In genomic region chr9:118801910-118802287, GRCm38 (mm10) we compare ENCODE assay signal across 18 mouse cellular contexts.
DNase-seq lines count a peak whose midpoint lies in the region; ATAC-seq and TF ChIP-seq lines count a peak whose summit lies in the region.
"Had no signal": no experiment of that assay in that cellular context is flagged by ENCODE, and none has a peak within 500 bp of the region (broad histone marks: within the 10 kb centered on the region; RNA-seq: fewer than 3 reads in every experiment).

No protein-coding gene starts in this region.

- no peak overlapping the region for H3K4me2 ChIP-seq in embryonic facial prominence, embryonic 13.5 days
- H3K4me2 ChIP-seq in kidney, embryonic 16.5 days (replicated peaks; ENCODE audit: low read depth, low read length): no peak overlapping the region
- H3K4me2 ChIP-seq in stomach, embryonic 15.5 days: no peak overlapping the region
- H3K4me2 ChIP-seq in stomach, postnatal 0 days (replicated peaks; ENCODE audit: low read depth): no peak overlapping the region
- H3K4me2 ChIP-seq: forebrain, embryonic 15.5 days; limb, embryonic 15.5 days; neural tube, embryonic 13.5 days had no signal

- no peak overlapping the region for H3K4me3 ChIP-seq in embryonic facial prominence, embryonic 13.5 days
- no peak overlapping the region for H3K4me3 ChIP-seq in embryonic facial prominence, embryonic 10.5 days
- H3K4me3 ChIP-seq in kidney, embryonic 16.5 days (ENCODE audit: low read length): no peak overlapping the region
- H3K4me3 ChIP-seq in stomach, embryonic 15.5 days (replicated peaks): no peak overlapping the region
- H3K4me3 ChIP-seq in stomach, postnatal 0 days (ENCODE audit: low read depth, low read length): no peak overlapping the region
- no peak overlapping the region for H3K4me3 ChIP-seq in small intestine, adult 2 months (ENCODE audit: low read depth, low read length)
- H3K4me3 ChIP-seq: forebrain, embryonic 15.5 days; limb, embryonic 15.5 days; megakaryocyte, embryonic 14.5 days; neural tube, embryonic 13.5 days had no signal

- no peak for TF ChIP-seq CTCF in stomach, postnatal 0 days (IDR thresholded peaks at IDR 0.05; ENCODE audit: low read depth)
- TF ChIP-seq CTCF in small intestine, adult 2 months (IDR thresholded peaks at IDR 0.05; ENCODE audit: extremely low read depth, insufficient read length, insufficient replicate concordance, low read depth, low read length): no peak

- no peak for TF ChIP-seq POLR2A in small intestine, adult 2 months (IDR thresholded peaks at IDR 0.05; ENCODE audit: low read depth, low read length)

- DNase-seq in embryonic facial prominence, embryonic 10.5 days (ENCODE audit: low spot score): no peak
- DNase-seq in kidney, adult 11 months: no peak
- DNase-seq in stomach, postnatal 0 days (ENCODE audit: low spot score): no peak
- DNase-seq in cerebellum, adult 18-20 months: no peak
- DNase-seq: cerebellum, adult 8-10 months; gastrocnemius, postnatal 36 days; liver, postnatal 0 days; spleen, adult 18-20 months; thymus, postnatal 14 days had no signal

- H3K4me1 ChIP-seq in embryonic facial prominence, embryonic 13.5 days: peaks cover 25% of the 10 kb centered on the region
- H3K4me1 ChIP-seq in embryonic facial prominence, embryonic 10.5 days: peaks cover 8% of the 10 kb centered on the region
- peaks cover 25% of the 10 kb centered on the region for H3K4me1 ChIP-seq in kidney, embryonic 16.5 days (ENCODE audit: insufficient read depth, low read length)
- peaks cover 12% of the 10 kb centered on the region; the same call in 1 of the 2 replicates for H3K4me1 ChIP-seq in stomach, embryonic 15.5 days
- no peaks in the 10 kb centered on the region for H3K4me1 ChIP-seq in stomach, postnatal 0 days (replicated peaks; ENCODE audit: control insufficient read depth, insufficient read depth)
- H3K4me1 ChIP-seq in small intestine, adult 2 months (ENCODE audit: control insufficient read depth, insufficient read depth, insufficient read length, low read length): peaks cover 8% of the 10 kb centered on the region; the same call in 1 of the 2 replicates
- H3K4me1 ChIP-seq: megakaryocyte, embryonic 14.5 days had no signal

- no peak overlapping the region for H3K9ac ChIP-seq in embryonic facial prominence, embryonic 13.5 days
- H3K9ac ChIP-seq in kidney, embryonic 16.5 days (replicated peaks; ENCODE audit: low read length): no peak overlapping the region
- no peak overlapping the region for H3K9ac ChIP-seq in stomach, embryonic 15.5 days
- H3K9ac ChIP-seq in stomach, postnatal 0 days (ENCODE audit: low read length): no peak overlapping the region
- H3K9ac ChIP-seq: forebrain, embryonic 15.5 days; limb, embryonic 15.5 days; liver, postnatal 0 days; neural tube, embryonic 13.5 days had no signal

- H3K27me3 ChIP-seq in embryonic facial prominence, embryonic 13.5 days: no peaks in the 10 kb centered on the region
- H3K27me3 ChIP-seq in embryonic facial prominence, embryonic 10.5 days (replicated peaks; ENCODE audit: low read depth, poor library complexity, severe bottlenecking): no peaks in the 10 kb centered on the region
- no peaks in the 10 kb centered on the region for H3K27me3 ChIP-seq in kidney, embryonic 16.5 days (ENCODE audit: insufficient read depth, low read length)
- H3K27me3 ChIP-seq in stomach, embryonic 15.5 days (replicated peaks): no peaks in the 10 kb centered on the region
- H3K27me3 ChIP-seq in stomach, postnatal 0 days (ENCODE audit: control insufficient read depth, insufficient read depth, low read length): no peaks in the 10 kb centered on the region
- no peaks in the 10 kb centered on the region for H3K27me3 ChIP-seq in small intestine, adult 2 months (ENCODE audit: control insufficient read depth, insufficient read depth, low read length)
- H3K27me3 ChIP-seq: forebrain, embryonic 15.5 days; limb, embryonic 15.5 days; neural tube, embryonic 13.5 days had no signal

- 63% methylated on average over 8 of the region's 8 CpGs for WGBS in embryonic facial prominence, embryonic 13.5 days
- WGBS in embryonic facial prominence, embryonic 10.5 days: 91% methylated on average over 8 of the region's 8 CpGs
- WGBS in kidney, embryonic 16.5 days: 65% methylated on average over 8 of the region's 8 CpGs
- WGBS in stomach, embryonic 15.5 days: 73% methylated on average over 8 of the region's 8 CpGs
- 79% methylated on average over 8 of the region's 8 CpGs for WGBS in stomach, postnatal 0 days
- 77% methylated on average over 8 of the region's 8 CpGs for whole genome bisulfite sequencing in small intestine, adult 2 months

- no peak for ATAC-seq in embryonic facial prominence, embryonic 13.5 days (ENCODE audit: insufficient number of reproducible peaks, insufficient read depth, low FRiP score, low TSS enrichment, low read depth)
- ATAC-seq in kidney, embryonic 16.5 days (ENCODE audit: low FRiP score, low TSS enrichment): 0 out of 2 replicates have a peak, but pooled peaks have one; percentile 8
- ATAC-seq in stomach, embryonic 15.5 days (ENCODE audit: insufficient read depth, low FRiP score, low read depth): no peak
- ATAC-seq in stomach, postnatal 0 days (ENCODE audit: low FRiP score, low TSS enrichment): no peak
- ATAC-seq: forebrain, embryonic 15.5 days; liver, postnatal 0 days had no signal

- H3K9me3 ChIP-seq in embryonic facial prominence, embryonic 13.5 days: no peaks in the 10 kb centered on the region
- no peaks in the 10 kb centered on the region for H3K9me3 ChIP-seq in embryonic facial prominence, embryonic 10.5 days
- no peaks in the 10 kb centered on the region for H3K9me3 ChIP-seq in kidney, embryonic 16.5 days (ENCODE audit: low read length)
- H3K9me3 ChIP-seq in stomach, embryonic 15.5 days: no peaks in the 10 kb centered on the region
- H3K9me3 ChIP-seq in stomach, postnatal 0 days (ENCODE audit: control insufficient read depth, low read length): no peaks in the 10 kb centered on the region
- H3K9me3 ChIP-seq: forebrain, embryonic 15.5 days; limb, embryonic 15.5 days; neural tube, embryonic 13.5 days had no signal

- H3K27ac ChIP-seq in embryonic facial prominence, embryonic 13.5 days: peak overlapping the region; percentile 35
- no peak overlapping the region for H3K27ac ChIP-seq in embryonic facial prominence, embryonic 10.5 days (replicated peaks)
- H3K27ac ChIP-seq in kidney, embryonic 16.5 days (ENCODE audit: low read length): peak overlapping the region; percentile 85
- H3K27ac ChIP-seq in stomach, embryonic 15.5 days: peak overlapping the region; percentile 48; the same call in 1 of the 2 replicates
- no peak overlapping the region; the same call in 1 of the 2 replicates for H3K27ac ChIP-seq in stomach, postnatal 0 days (replicated peaks)
- H3K27ac ChIP-seq in small intestine, adult 2 months (ENCODE audit: insufficient read depth, low read depth, low read length): peak overlapping the region; percentile 12; the same call in 1 of the 2 replicates
- H3K27ac ChIP-seq: forebrain, embryonic 15.5 days; limb, embryonic 15.5 days had no signal

- H3K36me3 ChIP-seq in embryonic facial prominence, embryonic 13.5 days: no peaks in the 10 kb centered on the region
- peaks cover 9% of the 10 kb centered on the region; the same call in 1 of the 2 replicates for H3K36me3 ChIP-seq in embryonic facial prominence, embryonic 10.5 days (replicated peaks)
- 0 out of 2 replicates have a peak, but pooled peaks cover 1% of the 10 kb centered on the region for H3K36me3 ChIP-seq in kidney, embryonic 16.5 days (ENCODE audit: insufficient read depth, low read length)
- no peaks in the 10 kb centered on the region for H3K36me3 ChIP-seq in stomach, embryonic 15.5 days
- no peaks in the 10 kb centered on the region for H3K36me3 ChIP-seq in stomach, postnatal 0 days (ENCODE audit: control insufficient read depth, insufficient read depth, low read length)
- no peaks in the 10 kb centered on the region for H3K36me3 ChIP-seq in small intestine, adult 2 months (ENCODE audit: control insufficient read depth, insufficient read depth, low read length)
- H3K36me3 ChIP-seq: forebrain, embryonic 15.5 days; G1E; limb, embryonic 15.5 days; neural tube, embryonic 13.5 days had no signal

- no peak for TF ChIP-seq EP300 in stomach, postnatal 0 days (optimal IDR thresholded peaks at IDR 0.05)

Comparison
In these comparisons a context has a peak if more than half of its experiments do, and no peak if none do; other contexts are left out.
1. H3K27ac ChIP-seq: peak in embryonic facial prominence, embryonic 13.5 days (single experiment), kidney, embryonic 16.5 days (single experiment), stomach, embryonic 15.5 days (single experiment) and small intestine, adult 2 months (single experiment); none in embryonic facial prominence, embryonic 10.5 days (single experiment) and stomach, postnatal 0 days (single experiment).